Mouse (Mus musculus): ENCODE measurements at regions not wholly inside any gene's neighbourhood (a gene's known extent, or its start where the extent isn't known, plus 50 kb on each side); places are given as distances from the start of the nearest gene placed in this dataset.

- DNase-seq (ENCODE audit: low spot score in 2 of 2) = no peak
These were observed 103.7 kb upstream of the Arhgap5 start for GRCm38 (mm10) chr12:52400099-52400498.

- DNase-seq (ENCODE audit: low spot score in 2 of 2) = no peak
These were observed 101.1 kb upstream of the Arhgap5 start for GRCm38 (mm10) chr12:52402711-52403110.

GRCm38 (mm10) chr12:52406386-52406785 is 97.4 kb upstream of the Arhgap5 start:
- DNase-seq (ENCODE audit: low spot score in 2 of 2) = no peak

- DNase-seq (ENCODE audit: low spot score in 2 of 2) = no peak
These were observed 95.4 kb upstream of the Arhgap5 start for GRCm38 (mm10) chr12:52408307-52408895.

GRCm38 (mm10) chr12:52409221-52409620 is 94.6 kb upstream of the Arhgap5 start:
- DNase-seq (ENCODE audit: low spot score in 2 of 2) = no peak

GRCm38 (mm10) chr12:52412172-52412571 is 91.6 kb upstream of the Arhgap5 start:
- no peak for DNase-seq (ENCODE audit: low spot score in 2 of 2)

- DNase-seq (ENCODE audit: low spot score in 2 of 2) = no peak
These were observed 90.7 kb upstream of the Arhgap5 start for GRCm38 (mm10) chr12:52413046-52413473.

GRCm38 (mm10) chr12:52422729-52423128 is 81.0 kb upstream of the Arhgap5 start:
- no peak for DNase-seq (ENCODE audit: low spot score in 2 of 2)

GRCm38 (mm10) chr12:52424336-52425034 is 79.3 kb upstream of the Arhgap5 start:
- DNase-seq (ENCODE audit: low spot score in 2 of 2) = no peak

- no peak for DNase-seq (ENCODE audit: low spot score in 2 of 2)
These were observed 73.8 kb upstream of the Arhgap5 start for GRCm38 (mm10) chr12:52429935-52430334.

- no peak for DNase-seq (ENCODE audit: low spot score in 2 of 2)
These were observed 71.8 kb upstream of the Arhgap5 start for GRCm38 (mm10) chr12:52431933-52432332.

- DNase-seq (ENCODE audit: low spot score in 2 of 2) = no peak
These were observed 69.8 kb upstream of the Arhgap5 start for GRCm38 (mm10) chr12:52434021-52434420.

- no peak for DNase-seq (ENCODE audit: low spot score in 2 of 2)
These were observed 68.5 kb upstream of the Arhgap5 start for GRCm38 (mm10) chr12:52435321-52435720.

GRCm38 (mm10) chr12:52435795-52436211 is 68.0 kb upstream of the Arhgap5 start:
- DNase-seq (ENCODE audit: low spot score in 2 of 2) = no peak

- no peak for DNase-seq (ENCODE audit: low spot score in 2 of 2)
These were observed 66.8 kb upstream of the Arhgap5 start for GRCm38 (mm10) chr12:52436941-52437340.

GRCm38 (mm10) chr12:52439241-52439640 is 64.5 kb upstream of the Arhgap5 start:
- no peak for DNase-seq (ENCODE audit: low spot score in 2 of 2)

- no peak for DNase-seq (ENCODE audit: low spot score in 2 of 2)
These were observed 62.9 kb upstream of the Arhgap5 start for GRCm38 (mm10) chr12:52440868-52441365.

- DNase-seq (ENCODE audit: low spot score in 2 of 2) = no peak
These were observed 61.4 kb upstream of the Arhgap5 start for GRCm38 (mm10) chr12:52442337-52442736.

GRCm38 (mm10) chr12:52445731-52446130 is 58.0 kb upstream of the Arhgap5 start:
- no peak for DNase-seq (ENCODE audit: low spot score in 2 of 2)

GRCm38 (mm10) chr12:52446501-52446900 is 57.3 kb upstream of the Arhgap5 start:
- DNase-seq (ENCODE audit: low spot score in 2 of 2) = no peak

GRCm38 (mm10) chr12:52447482-52447881 is 56.3 kb upstream of the Arhgap5 start:
- DNase-seq (ENCODE audit: low spot score in 2 of 2) = no peak

GRCm38 (mm10) chr12:52448218-52448617 is 55.6 kb upstream of the Arhgap5 start:
- no peak for DNase-seq (ENCODE audit: low spot score in 2 of 2)

- DNase-seq (ENCODE audit: low spot score in 2 of 2) = no peak
These were observed 49.9 kb upstream of the Arhgap5 start for GRCm38 (mm10) chr12:52453890-52454289.

All from cerebellum, postnatal 4 days (tissue).